Mouse (Mus musculus) adrenal gland, adult 8-10 months (tissue): ENCODE data around the gene Crtap. TPM values are rescaled to one million over a fixed set of nuclear protein-coding genes. Genes with fewer than 3 reads are reported as not detected.

Experiments
- DNase-seq: peaks from one replicate; pipeline ENCODE4 v3.0.0; 2022
- total RNA-seq, 4 experiments: library from RNA; stranded (reverse); gene quantifications; 2 replicates each; pipeline ENCODE4 v1.2.4; 2022

The Crtap gene
- total RNA-seq, result 100 to 1,000 TPM; 103 to 145 (median 123) TPM

DNA sequence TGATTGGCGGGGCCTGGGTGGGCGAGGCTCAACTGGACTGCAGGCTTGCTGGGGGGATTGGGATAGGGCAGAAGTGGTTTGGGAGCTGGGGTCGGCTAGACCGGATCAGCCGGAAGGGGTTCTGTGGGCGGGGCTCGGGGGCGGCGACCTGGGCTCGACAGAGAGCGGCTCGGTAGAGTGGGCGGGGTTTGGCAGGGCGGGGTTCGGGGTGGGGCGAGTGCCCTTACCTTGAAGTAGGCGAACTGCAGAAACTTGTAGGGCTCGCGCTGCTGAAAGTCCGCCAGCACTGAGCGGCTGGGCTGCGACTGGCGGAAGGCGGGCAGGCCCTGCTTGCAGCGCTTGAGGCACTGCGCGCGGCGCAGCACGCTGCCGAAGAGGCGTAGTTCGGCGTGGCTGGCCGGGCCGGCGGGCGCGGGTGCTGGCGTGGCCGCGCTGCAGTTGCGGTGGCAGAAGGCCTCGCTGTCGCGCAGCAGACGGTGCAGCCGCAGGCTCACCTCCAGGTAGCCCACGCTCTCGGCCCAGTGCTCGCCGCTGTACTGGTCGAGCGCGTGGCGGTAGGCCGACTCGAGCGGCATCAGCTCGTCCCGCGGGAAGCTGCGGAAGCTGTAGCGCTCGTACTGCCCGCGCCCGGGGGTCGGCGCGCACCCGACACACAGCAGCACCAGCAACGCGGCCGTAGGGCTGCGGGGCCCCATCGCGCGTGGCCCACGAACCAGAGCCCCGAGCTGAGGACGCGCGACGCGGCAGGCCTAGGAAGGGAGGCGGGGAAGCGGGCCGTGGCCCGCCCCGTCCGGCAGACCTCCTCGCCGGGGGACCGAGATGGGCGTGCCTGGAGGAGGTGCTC lies at the start of gene Crtap:
Crtap (minus strand) TSS at position 771 of the 844 bp plus-strand sequence.
- peak; percentile 64 for DNase-seq

DNA sequence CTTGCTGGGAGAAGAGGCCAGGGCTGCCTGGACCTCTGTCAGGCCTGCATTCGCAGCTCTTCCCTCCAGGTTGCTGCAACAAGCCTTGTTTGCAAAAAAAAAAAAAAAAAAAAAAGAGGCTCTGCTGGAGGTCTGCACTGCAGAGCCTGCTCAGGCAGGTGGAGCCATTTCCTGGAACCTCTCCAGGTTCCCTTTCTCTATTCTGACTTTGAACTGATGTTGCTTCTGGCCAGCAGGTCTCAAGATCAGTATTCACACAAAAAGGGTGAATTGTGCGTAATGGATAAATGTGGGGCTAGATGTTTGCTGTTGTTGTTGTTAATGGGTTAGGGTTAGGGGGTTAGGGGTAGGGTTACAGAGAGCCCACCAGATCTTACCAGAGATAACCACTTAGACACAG lies 45.2 kb upstream of the Crtap start:
- no peak for DNase-seq

DNA sequence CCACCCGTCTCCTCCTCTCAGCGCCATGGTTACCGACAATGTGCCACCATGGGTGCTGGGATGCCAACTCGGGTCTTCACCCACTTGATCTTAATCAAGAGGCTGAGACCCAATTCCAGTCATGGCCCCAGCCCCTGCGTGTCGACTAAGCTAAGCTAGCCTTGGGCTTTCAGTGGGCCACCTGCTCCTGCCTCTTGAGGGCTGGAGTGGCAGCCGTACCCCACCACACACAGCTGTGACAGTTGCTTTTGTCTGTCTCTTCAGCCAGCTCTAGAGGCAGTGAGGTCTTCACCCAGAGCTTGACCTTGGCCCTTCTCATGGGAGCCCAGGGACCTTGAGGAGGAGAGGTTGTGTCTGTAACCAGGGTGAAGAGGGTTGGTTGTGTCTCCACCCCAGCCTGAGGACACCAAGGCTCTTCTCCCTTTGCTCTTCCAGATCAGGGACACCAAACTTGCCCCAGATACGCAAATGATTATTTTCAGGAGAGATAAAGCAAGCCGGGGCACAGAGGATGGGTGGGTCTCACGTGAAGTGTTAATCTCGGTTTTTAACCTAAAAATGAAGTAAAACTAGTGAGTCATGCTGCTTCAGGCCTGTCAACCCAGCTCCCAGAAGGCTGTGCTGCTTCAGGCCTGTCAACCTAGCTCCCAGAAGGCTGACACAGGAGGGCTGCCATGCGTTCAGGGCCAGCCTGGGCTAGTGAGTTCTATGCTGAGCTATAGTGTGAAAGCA lies 37.8 kb upstream of the Crtap start:
- no peak for DNase-seq

DNA sequence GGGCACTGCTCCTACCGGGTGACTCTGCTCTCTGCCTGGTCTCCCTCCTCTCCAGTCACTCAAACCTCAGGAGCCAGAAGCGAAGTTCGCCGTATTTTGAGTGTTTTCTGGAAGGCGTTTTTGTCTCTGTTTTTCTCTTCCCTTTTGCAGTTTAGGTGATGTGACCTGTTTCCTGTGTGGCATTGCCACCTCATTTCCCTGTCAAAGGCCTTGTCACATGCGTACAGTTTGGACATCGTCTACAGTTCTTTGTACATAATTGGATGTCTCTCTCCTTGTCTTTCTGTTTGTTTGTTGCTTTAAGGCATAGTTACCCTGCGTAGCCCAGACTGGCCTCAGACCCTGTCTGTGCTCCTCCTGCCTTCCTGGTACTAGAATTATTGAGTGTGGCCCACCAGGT lies 37.0 kb upstream of the Crtap start:
- DNase-seq, result no peak

DNA sequence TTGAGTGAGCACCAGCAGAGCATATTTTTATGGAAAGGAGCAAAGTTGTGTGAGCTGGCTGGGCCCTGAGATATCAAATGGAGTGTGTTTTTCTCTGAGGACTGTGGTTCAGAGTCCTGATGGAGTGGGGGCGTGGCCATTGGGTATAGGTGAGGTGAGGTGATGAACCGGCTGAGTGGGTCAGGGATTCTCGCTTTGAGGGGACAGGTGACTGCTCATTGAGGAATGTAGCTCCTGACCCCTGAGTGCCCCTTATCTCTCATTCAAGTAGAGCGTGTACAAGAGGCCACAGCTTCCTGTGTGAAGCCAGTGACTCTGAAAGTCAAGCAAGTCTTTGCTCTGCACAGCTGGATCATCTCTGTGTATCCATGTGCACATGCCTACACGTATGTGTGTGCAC lies 35.7 kb upstream of the Crtap start:
- no peak for DNase-seq

DNA sequence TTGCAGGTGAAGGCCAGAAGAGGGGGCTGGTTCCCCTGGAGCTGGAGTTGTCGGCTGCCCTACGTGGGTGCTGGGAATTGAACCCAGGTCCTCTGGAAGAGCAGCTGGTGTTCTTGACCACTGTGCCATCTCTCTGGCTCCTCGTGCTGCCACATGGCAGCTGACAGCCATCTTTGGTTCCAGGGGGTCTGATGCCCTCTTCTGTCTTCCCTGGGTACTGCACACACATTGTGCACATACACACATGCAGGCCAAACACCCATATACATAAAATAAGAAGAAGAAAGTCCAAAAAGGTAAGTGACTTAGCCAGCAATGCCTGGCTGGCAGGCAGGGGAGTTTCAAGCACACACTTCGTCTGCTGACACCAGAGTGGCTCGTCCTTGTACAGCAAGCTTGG lies 35.1 kb upstream of the Crtap start:
- no peak for DNase-seq

- DNase-seq, result no peak
Observed at GRCm38 (mm10) chr9:114421797-114422196, 31.3 kb upstream of the Crtap start.

GRCm38 (mm10) chr9:114421045-114421444 lies 30.6 kb upstream of the Crtap start:
- DNase-seq, result no peak

DNA sequence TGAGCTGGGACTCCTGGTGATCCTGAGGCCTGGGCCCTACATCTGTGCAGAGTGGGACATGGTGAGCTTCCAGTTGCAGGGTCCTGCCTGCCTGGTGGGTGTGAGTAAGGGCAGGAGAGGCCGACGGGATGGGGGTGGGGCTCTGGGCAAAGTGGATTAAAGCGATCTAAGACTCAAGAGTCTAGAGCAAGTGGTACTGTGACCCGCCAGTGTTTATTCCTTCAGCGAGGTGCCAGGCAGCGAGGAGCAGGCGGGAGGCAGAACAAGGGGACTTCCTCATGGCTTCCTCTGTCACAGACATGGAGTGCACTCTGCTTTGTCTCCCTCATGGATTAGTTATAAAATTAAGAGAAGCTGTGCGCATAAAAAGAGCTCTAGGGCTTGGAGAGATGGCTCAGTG lies 30.0 kb upstream of the Crtap start:
- DNase-seq, result no peak

DNA sequence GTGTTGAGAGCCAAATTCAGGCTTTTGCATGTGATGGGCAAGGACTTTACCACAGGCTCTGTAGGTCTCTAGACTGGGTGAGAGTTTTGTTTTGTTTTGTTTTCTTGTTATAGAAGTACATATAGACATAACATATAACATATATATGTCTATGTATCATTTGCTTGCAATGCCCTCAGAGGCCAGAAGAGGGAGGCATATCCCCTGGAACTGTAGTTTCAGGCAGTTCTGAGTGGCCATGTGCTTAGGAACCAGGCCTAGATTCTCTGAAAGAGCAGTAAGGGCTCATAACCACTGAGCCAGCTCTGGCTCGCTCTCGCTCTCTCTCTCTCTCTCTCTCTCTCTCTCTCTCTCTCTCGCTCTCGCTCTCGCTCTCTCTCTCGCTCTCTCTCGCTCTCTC lies 27.7 kb upstream of the Crtap start:
- DNase-seq, result no peak

DNA sequence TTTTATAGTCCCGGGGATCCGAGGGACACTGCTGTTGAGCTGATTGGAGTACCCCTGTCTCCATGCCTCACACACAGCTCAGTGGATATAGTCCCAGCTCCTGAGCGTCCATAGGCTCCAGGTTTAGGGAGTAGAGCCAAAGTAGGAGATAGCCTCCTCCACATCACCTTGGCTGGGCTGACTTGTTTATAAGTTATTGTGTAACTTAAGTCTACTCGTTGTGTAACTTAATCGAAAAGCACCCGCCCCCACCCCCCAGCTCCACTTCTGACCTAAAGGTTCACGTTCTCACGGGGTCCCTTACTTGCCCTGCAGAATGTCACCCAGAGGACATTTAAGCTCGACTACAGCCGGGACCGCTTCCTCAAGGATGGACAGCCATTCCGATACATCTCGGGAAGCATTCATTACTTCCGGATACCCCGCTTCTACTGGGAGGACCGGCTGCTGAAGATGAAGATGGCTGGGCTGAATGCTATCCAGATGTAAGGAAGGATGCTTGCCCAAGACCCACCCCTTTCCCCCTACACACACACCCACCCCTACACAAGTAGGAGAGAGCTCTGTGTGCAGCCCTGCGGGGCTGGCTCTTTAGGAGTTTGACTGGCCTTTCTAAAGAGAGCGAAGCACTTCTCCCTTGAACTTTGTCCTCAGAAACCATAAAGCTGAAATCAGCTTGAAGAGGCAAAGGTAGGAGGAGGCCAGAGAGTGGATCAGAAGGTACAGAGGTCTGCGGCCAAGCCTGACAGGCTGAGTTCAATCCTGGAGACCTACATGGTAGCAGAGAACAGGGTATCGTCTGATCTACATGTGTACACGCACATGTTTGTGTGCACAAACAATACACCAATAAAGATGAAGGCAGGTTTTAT lies 26.4 kb upstream of the Crtap start:
- no peak for DNase-seq

DNA sequence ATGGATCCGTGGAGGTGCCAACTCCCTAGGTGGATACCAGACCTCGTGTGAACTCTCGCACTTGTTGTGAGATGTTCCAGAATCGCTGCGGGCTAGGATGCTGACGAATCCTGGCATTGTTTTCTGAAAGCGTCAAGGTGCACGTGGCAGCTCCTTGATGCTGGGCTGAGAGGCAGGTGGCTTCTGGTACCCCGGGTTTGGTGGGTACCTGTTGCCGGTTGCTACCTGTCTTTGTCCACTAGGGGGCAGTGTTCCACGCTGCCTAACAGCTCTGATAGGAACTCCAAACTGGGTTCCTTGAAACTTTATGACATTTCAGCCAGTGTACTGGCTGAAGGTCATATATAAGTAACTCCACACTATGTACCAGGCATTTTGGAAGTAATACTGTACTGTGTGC lies 25.2 kb upstream of the Crtap start:
- no peak for DNase-seq

- no peak for DNase-seq
Observed at GRCm38 (mm10) chr9:114413866-114414265, 23.4 kb upstream of the Crtap start.

GRCm38 (mm10) chr9:114412406-114412805 lies 21.9 kb upstream of the Crtap start:
- no peak for DNase-seq

GRCm38 (mm10) chr9:114411295-114411694 lies 20.8 kb upstream of the Crtap start:
- no peak for DNase-seq

GRCm38 (mm10) chr9:114410313-114410862 lies 19.9 kb upstream of the Crtap start:
- no peak for DNase-seq

GRCm38 (mm10) chr9:114407676-114408075 lies 17.2 kb upstream of the Crtap start:
- no peak for DNase-seq

DNA sequence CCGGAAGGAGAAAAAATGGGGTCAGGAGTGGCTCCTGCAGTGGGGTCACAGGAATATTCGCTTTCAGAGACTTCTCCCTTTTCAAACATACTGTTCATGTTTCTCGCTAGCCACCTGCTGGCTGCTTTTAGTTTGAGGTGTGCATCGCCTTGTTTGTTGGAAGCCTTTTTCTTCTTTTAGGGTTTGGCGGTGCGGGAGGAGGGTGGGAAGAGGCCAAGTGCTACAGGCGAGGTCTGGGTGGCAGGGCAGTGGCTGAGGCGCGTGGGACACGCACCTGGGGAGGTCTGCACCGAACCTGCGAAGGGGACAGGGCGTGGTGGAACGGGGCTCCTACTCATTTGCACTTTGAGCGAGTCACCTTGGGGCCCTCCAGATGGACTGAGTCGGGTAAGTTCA lies 11.2 kb upstream of the Crtap start:
- no peak for DNase-seq

GRCm38 (mm10) chr9:114400949-114401684 lies 10.6 kb upstream of the Crtap start, which contains the start of the genes Glb1 and Tmppe:
TSS of gene Glb1 (plus strand) at chr9:114401076.
TSS of gene Tmppe (plus strand) at chr9:114401105.
- peak; percentile 72 for DNase-seq

GRCm38 (mm10) chr9:114400588-114400948 lies 10.1 kb upstream of the Crtap start:
- DNase-seq, result no peak

GRCm38 (mm10) chr9:114399680-114400079 lies 9.2 kb upstream of the Crtap start:
- no peak for DNase-seq

DNA sequence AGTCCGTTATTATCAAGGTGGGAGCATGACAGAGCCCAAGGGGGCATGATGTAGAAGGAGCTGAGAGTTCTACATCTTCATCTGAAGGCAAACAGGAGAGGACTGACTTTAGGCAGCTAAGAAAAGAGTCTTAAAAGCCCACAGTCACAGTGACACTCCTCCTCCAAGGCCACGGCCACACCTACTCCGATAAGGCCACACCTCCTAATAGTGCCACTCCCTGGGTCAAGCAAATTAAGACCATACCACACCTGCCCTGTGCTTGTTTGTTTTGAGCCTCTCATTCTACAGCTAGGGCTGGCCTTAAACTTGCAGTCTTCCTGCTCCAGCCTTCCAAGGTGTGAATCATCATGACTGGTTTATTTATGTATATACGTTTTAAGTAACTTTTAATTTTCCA lies 4.8 kb upstream of the Crtap start:
- DNase-seq, result no peak
